Mouse (Mus musculus): ENCODE measurements at regions not wholly inside any gene's neighbourhood (a gene's known extent, or its start where the extent isn't known, plus 50 kb on each side); places are given as distances from the start of the nearest gene placed in this dataset.
A peak's percentile ranks its signal among the peaks of the same experiment; 100 is the strongest.
"Not testable (repeated sequence)": the region's sequence is repeated elsewhere in the genome, so short reads cannot be mapped to it uniquely, and the experiment has no call there.

DNA sequence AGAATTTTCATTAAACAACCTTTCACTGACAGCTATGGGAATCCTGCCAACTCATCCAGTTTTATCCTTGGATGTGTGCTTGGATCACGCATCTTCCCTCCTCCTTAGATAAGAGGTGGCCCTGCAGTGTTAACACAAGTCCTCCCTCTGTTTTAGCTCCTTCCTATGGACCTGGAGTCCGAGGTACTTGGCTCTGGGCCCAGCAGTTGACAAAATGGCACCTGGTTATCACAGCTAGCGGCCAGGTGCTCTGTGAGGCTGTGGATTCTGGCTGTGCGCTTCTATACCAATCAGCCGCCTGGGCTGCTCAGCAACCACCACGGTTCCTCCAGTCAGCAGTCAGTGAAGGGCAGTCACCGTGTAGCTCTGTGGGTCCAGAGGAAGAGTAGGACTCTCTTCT, 157.4 kb downstream of the Prdm2 start:
- DNase-seq (ENCODE audit: low read depth) = no peak

DNA sequence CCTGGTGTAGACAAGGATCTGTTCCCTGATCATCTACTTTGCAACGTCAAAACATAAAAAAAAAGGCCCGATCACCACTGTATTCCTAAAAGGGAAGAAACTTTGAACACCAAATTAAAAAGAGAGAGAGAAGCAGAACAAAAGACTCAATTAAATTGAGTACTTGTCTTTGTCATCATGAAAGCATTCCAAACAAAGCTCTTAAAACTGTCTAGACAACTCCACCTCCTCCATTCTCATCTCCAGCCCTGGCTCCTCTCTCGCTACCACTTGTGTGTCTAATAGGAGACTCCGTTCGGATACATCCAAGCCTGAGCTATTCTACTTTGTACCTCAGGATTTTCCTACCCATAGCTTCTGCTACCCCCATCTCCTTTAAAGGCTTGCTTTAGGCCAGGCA, 159.8 kb downstream of the Prdm2 start:
- no peak for DNase-seq (ENCODE audit: low read depth)

- DNase-seq (ENCODE audit: low read depth) = no peak
Measured at GRCm38 (mm10) chr4:143051205-143051604, 161.6 kb downstream of the Prdm2 start.

DNA sequence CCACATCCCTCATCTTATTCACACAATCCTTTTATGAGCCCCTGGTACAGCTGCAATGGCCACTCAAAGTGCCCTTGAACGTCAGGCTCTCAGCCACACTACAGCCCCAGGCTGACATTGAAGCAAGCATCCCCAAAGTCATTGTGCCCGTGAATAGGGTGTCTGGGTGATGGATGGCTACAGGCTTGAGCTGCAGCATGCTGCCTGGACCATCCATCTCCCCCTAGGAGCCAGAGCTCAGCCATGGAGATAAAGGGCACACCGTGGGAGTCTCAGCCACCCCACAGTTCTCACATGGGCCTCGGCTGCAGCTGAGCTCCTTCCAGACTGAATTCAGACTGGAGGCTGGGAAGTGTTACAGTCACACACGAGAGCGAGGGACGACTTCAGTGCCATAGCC, 167.6 kb downstream of the Prdm2 start:
- DNase-seq (ENCODE audit: low read depth) = no peak

- DNase-seq (ENCODE audit: low read depth) = no peak
Measured at GRCm38 (mm10) chr4:143042806-143043205, 170.0 kb downstream of the Prdm2 start.

- DNase-seq (ENCODE audit: low read depth) = no peak
Measured at GRCm38 (mm10) chr4:143038626-143039025, 174.2 kb downstream of the Prdm2 start.

GRCm38 (mm10) chr4:143036704-143037103, 176.1 kb downstream of the Prdm2 start:
- no peak for DNase-seq (ENCODE audit: low read depth)

DNA sequence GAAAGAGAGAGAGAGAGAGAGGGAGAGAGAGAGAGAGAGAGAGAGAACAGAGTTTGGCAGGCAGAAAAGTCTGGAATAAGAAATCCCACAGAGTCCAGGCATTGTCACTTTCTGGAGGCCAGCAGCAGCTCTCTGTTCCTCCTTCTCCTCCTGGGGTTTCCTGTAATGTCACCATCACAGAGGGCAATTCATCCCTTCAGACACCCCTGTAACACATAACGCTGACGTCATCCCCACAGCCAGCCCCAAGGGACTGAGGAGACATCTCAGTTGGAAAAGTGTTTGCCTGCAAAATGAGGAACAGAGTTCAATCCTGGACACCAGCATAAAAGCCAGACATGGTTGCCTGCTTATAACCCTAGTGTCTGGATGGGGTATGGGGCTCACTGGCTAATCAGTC, 177.7 kb downstream of the Prdm2 start:
- not testable (repeated sequence) for DNase-seq (ENCODE audit: low read depth)

DNA sequence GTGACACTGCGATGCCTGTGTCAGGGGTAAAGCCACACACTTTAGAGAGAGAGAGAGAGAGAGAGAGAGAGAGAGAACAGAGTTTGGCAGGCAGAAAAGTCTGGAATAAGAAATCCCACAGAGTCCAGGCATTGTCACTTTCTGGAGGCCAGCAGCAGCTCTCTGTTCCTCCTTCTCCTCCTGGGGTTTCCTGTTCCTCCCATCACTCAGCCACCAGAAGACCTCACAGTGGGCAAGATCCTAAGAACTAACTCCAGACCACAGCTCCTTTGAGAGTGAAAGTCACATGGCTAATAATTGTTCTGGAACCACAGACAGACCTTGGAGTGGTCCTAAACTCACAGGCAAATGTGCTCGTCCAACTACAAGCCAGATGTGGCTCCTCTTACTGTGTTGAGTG, 178.5 kb downstream of the Prdm2 start:
- DNase-seq (ENCODE audit: low read depth) = not testable (repeated sequence)

DNA sequence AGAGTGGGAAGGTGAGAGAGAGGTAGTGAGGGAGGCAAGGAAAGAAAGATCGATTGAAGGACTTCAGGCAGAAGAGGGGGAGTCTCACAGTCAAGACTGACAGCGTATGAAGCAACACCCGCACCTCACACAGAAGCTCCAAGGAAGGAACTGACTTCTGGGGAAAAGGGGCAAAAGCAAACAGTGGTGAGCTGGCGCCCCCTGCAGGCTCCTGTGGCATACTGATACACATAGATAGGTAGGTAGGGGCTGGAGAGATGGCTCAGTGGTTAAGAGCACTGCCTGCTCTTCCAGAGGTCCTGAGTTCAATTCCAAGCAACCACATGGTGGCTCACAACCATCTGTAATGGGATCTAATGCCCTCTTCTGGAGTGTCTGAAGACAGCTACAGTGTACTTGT, 183.0 kb downstream of the Prdm2 start:
- DNase-seq (ENCODE audit: low read depth) = not testable (repeated sequence)

- peak; percentile 51 for DNase-seq (ENCODE audit: low read depth)
Measured at GRCm38 (mm10) chr4:143027292-143027691, 185.5 kb downstream of the Prdm2 start.

DNA sequence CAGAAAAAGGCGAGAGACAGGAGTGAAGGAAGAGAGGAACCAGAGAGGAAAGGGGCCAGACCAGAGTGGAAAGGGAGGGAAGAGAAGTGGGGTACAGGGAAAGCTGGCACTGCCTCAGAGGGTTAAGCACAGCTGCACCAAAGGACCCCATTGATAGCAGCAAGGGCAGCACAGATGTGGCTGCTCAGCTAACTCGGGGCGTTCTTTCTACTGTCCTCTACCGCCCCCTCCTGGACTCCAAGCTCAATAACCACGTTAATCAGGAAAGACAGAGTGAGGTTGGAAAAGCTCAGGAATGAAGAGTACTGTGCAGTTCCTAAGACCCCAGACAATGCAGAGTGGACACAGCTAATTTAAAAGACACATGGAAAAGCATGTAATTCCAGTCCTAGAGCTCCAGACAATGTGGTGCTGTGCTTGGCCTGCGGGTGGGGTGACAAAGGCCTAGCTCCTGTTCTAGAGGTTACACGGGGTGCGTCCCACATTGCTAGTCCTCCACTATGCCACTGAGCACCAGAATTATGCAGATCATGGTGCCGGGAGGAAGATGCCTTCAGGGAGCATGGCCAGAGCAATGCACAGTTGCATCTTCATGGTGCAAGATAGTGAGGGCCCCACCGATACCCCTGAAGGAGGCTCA, 191.4 kb downstream of the Prdm2 start:
- peak; percentile 36 for DNase-seq (ENCODE audit: low read depth)

- no peak for DNase-seq (ENCODE audit: low read depth)
Measured at GRCm38 (mm10) chr4:143020658-143021057, 192.1 kb downstream of the Prdm2 start.

- no peak for DNase-seq (ENCODE audit: low read depth)
Measured at GRCm38 (mm10) chr4:143012900-143013299, 199.9 kb downstream of the Prdm2 start.

GRCm38 (mm10) chr4:143001961-143002360, 210.8 kb downstream of the Prdm2 start:
- DNase-seq (ENCODE audit: low read depth) = no peak

GRCm38 (mm10) chr4:143001486-143001885, 211.3 kb downstream of the Prdm2 start:
- no peak for DNase-seq (ENCODE audit: low read depth)

- DNase-seq (ENCODE audit: low read depth) = no peak
Measured at GRCm38 (mm10) chr4:142996406-142996805, 216.4 kb downstream of the Prdm2 start.

- DNase-seq (ENCODE audit: low read depth) = no peak
Measured at GRCm38 (mm10) chr4:142991401-142991800, 221.4 kb downstream of the Prdm2 start.

DNA sequence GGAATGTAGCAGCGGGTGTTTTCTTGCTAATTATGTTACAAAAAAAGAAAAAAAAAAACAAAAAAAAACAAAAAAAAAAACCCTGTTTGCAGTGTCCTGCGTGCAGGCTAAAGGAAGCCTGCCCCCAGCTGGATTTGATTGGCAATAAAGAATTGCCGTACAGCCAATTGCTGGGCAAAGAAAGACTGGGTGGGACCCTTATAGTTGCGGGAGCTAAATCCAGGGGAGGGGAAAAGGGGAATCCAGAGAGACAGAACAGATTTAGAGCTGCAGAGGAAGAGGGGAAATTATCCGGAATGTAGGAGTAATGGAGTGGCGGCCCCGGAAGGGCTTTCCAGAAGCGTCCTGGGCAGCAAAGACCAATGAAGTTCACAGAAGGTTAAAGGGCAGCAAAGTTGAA, 223.6 kb downstream of the Prdm2 start:
- DNase-seq (ENCODE audit: low read depth) = no peak

GRCm38 (mm10) chr4:142983295-142983624, 229.5 kb downstream of the Prdm2 start:
- DNase-seq (ENCODE audit: low read depth) = no peak

DNA sequence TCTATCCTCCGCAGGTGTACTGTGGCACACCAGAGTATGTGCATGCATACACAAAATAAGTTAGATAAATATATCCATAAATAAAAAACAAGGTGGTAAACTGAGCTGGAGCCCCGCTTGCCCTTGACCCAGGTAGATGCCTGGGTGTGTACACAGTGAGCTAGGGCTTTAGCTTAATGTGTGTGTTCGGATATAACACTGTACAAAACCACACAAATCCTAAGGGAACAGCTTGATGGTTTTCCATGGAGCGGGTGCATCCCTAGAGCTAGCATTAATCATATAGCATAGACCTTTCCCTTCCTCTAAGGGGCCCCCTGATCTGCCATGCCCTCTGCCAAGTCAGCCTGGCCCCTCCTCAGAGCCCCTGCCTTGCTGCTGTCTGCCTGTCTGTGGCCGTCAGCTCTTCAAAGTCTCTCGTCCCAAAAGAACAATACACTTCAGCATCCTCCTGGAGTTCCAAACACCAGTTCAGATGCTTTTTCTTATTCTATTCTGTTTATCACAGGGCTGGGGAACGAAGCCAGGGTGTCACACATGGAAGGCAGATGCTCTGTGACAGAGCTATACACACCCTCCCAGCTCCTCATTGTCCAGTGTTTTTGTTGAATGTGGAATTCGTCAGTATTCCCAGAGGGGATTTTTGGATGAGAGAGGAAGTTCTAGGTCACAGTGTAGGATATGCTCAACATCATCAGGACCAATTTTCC, 230.1 kb downstream of the Prdm2 start:
- DNase-seq (ENCODE audit: low read depth) = no peak

GRCm38 (mm10) chr4:142975620-142976019, 237.2 kb downstream of the Prdm2 start:
- DNase-seq (ENCODE audit: low read depth) = no peak

- no peak for DNase-seq (ENCODE audit: low read depth)
Measured at GRCm38 (mm10) chr4:142970040-142970439, 242.8 kb downstream of the Prdm2 start.

DNA sequence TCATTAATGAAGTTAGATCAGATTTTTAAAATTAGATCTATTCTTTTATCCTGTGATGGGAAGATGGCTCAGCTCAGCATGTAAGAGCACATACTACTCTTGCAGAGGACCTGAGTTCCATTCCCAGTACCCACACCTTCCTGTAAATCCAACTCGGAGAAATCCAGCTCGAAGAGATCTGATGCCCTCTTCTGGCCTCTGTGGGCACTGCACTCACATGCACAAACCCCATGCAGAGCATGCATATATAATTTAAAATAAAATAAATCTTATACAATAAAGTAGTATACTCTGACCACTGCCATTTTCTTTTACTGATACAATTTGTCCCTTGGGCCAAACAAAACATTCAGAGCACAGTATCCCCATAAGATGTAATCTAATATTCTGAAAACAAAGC, 245.2 kb downstream of the Prdm2 start:
- no peak for DNase-seq (ENCODE audit: low read depth)
